12 mouse cellular contexts compared by ENCODE assay signal in genomic region chr4:102623789-102624611, GRCm38 (mm10).
A peak's percentile ranks its signal among the peaks of the same experiment; 100 is the strongest.
DNase-seq lines count a peak whose midpoint lies in the region; ATAC-seq and TF ChIP-seq lines count a peak whose summit lies in the region.
"Had no signal": no experiment of that assay in that cellular context is flagged by ENCODE, and none has a peak within 500 bp of the region (broad histone marks: within the 10 kb centered on the region; RNA-seq: fewer than 3 reads in every experiment).

No protein-coding gene starts in this region.

- no peak for DNase-seq in layer of hippocampus, adult 2 months (ENCODE audit: low spot score in 2 of 2)
- DNase-seq in layer of hippocampus, adult 9-10 months (ENCODE audit: low spot score), result no peak
- peak; percentile 17 for DNase-seq in Muller cell, postnatal 12 days (ENCODE audit: inconsistent ontology term)
- no peak for DNase-seq in cerebellum, adult 9-10 months
- DNase-seq in midbrain, embryonic 10.5 days (ENCODE audit: low spot score), result no peak
- DNase-seq: liver, embryonic 13.5 days; spleen, adult 18-20 months had no signal

- H3K36me3 ChIP-seq in midbrain, embryonic 10.5 days, result no peaks in the 10 kb centered on the region
- H3K36me3 ChIP-seq: embryonic facial prominence, embryonic 12.5 days; hindbrain, embryonic 15.5 days; liver, embryonic 13.5 days; neural tube, embryonic 13.5 days had no signal

- peak overlapping the region; percentile 18; the same call in 1 of the 2 replicates for H3K27ac ChIP-seq in layer of hippocampus, adult 2 months
- peak overlapping the region; percentile 52 for H3K27ac ChIP-seq in brown adipose tissue, adult 24 weeks (replicated peaks; ENCODE audit: low read depth, low read length)
- H3K27ac ChIP-seq in midbrain, embryonic 10.5 days (replicated peaks), result no peak overlapping the region
- H3K27ac ChIP-seq: embryonic facial prominence, embryonic 12.5 days; hindbrain, embryonic 15.5 days; liver, embryonic 13.5 days; neural tube, embryonic 13.5 days had no signal

- H3K9me3 ChIP-seq in midbrain, embryonic 10.5 days (replicated peaks), result no peaks in the 10 kb centered on the region
- H3K9me3 ChIP-seq: embryonic facial prominence, embryonic 12.5 days; hindbrain, embryonic 15.5 days; liver, embryonic 13.5 days; neural tube, embryonic 13.5 days had no signal

- no peak for TF ChIP-seq CTCF in layer of hippocampus, adult 2 months (conservative IDR thresholded peaks at IDR 0.05)

- no peaks in the 10 kb centered on the region for H3K27me3 ChIP-seq in midbrain, embryonic 10.5 days (ENCODE audit: low read depth, poor library complexity, severe bottlenecking)
- H3K27me3 ChIP-seq: embryonic facial prominence, embryonic 12.5 days; hindbrain, embryonic 15.5 days; liver, embryonic 13.5 days; neural tube, embryonic 13.5 days had no signal

- H3K4me3 ChIP-seq in layer of hippocampus, adult 2 months, result no peak overlapping the region
- no peak overlapping the region for H3K4me3 ChIP-seq in brown adipose tissue, adult 24 weeks (ENCODE audit: insufficient read depth, low read depth, low read length)
- no peak overlapping the region for H3K4me3 ChIP-seq in midbrain, embryonic 10.5 days
- H3K4me3 ChIP-seq: embryonic facial prominence, embryonic 12.5 days; hindbrain, embryonic 15.5 days; liver, embryonic 13.5 days; neural tube, embryonic 13.5 days had no signal

- peaks cover 6% of the 10 kb centered on the region; the same call in 1 of the 2 replicates for H3K4me1 ChIP-seq in brown adipose tissue, adult 24 weeks (ENCODE audit: control insufficient read depth, insufficient read depth, insufficient read length, low read length)
- H3K4me1 ChIP-seq in midbrain, embryonic 10.5 days, result peaks cover 12% of the 10 kb centered on the region
- H3K4me1 ChIP-seq: embryonic facial prominence, embryonic 12.5 days; hindbrain, embryonic 15.5 days; liver, embryonic 13.5 days had no signal

- peak; percentile 66 for ATAC-seq in megakaryocyte progenitor cell, adult 5-6 weeks (replicated peaks; ENCODE audit: poor library complexity)

- WGBS in midbrain, embryonic 10.5 days, result 85% methylated on average over 4 of the region's 4 CpGs
